In genomic region chr3:142114190-142114589, GRCm38 (mm10) we compare ENCODE assay signal across 19 mouse cellular contexts. TPM values are rescaled to one million over a fixed set of nuclear protein-coding genes. Genes with fewer than 3 reads are reported as not detected.
A peak's percentile ranks its signal among the peaks of the same experiment; 100 is the strongest.
DNase-seq lines count a peak whose midpoint lies in the region; ATAC-seq and TF ChIP-seq lines count a peak whose summit lies in the region.
"Had no signal": no experiment of that assay in that cellular context is flagged by ENCODE, and none has a peak within 500 bp of the region (broad histone marks: within the 10 kb centered on the region; RNA-seq: fewer than 3 reads in every experiment).

No protein-coding gene starts in this region.

- H3K4me3 ChIP-seq in kidney, embryonic 14.5 days (ENCODE audit: low read length) = no peak overlapping the region
- no peak overlapping the region for H3K4me3 ChIP-seq in limb, embryonic 14.5 days (replicated peaks; ENCODE audit: low read length)
- no peak overlapping the region for H3K4me3 ChIP-seq in limb, embryonic 10.5 days
- H3K4me3 ChIP-seq in kidney, postnatal 0 days (replicated peaks; ENCODE audit: low read depth, low read length) = no peak overlapping the region
- H3K4me3 ChIP-seq: forebrain, embryonic 10.5 days; forebrain, embryonic 13.5 days; hindbrain, embryonic 12.5 days; hindbrain, embryonic 15.5 days had no signal

- no peak for DNase-seq in kidney, postnatal 4 days
- peak; percentile 20 for DNase-seq in limb, embryonic 14.5 days (ENCODE audit: low spot score)
- DNase-seq in limb, embryonic 10.5 days (ENCODE audit: low spot score) = no peak
- peak; percentile 85 for DNase-seq in kidney, postnatal 0 days (ENCODE audit: low spot score)
- no peak for DNase-seq in right cerebral cortex, postnatal 25 days
- DNase-seq: adrenal gland, postnatal 10 days; adrenal gland, postnatal 36 days; cerebellum, adult 18-20 months; cerebellum, adult 9-10 months; gastrocnemius, postnatal 10 days; gastrocnemius, postnatal 36 days had no signal

- peak overlapping the region; percentile 57; the same call in 1 of the 2 replicates for H3K27ac ChIP-seq in kidney, embryonic 14.5 days (ENCODE audit: low read depth, low read length)
- H3K27ac ChIP-seq in limb, embryonic 14.5 days (replicated peaks; ENCODE audit: low read depth, low read length) = no peak overlapping the region
- H3K27ac ChIP-seq in limb, embryonic 10.5 days = no peak overlapping the region
- peak overlapping the region; percentile 54; the same call in 1 of the 2 replicates for H3K27ac ChIP-seq in kidney, postnatal 0 days
- H3K27ac ChIP-seq: forebrain, embryonic 10.5 days; forebrain, embryonic 13.5 days; hindbrain, embryonic 12.5 days; hindbrain, embryonic 15.5 days had no signal

- no peak overlapping the region for H3K9ac ChIP-seq in kidney, embryonic 14.5 days (ENCODE audit: low read depth, low read length)
- no peak overlapping the region for H3K9ac ChIP-seq in limb, embryonic 14.5 days (ENCODE audit: low read depth, low read length, severe bottlenecking)
- no peak overlapping the region for H3K9ac ChIP-seq in kidney, postnatal 0 days (ENCODE audit: low read depth, low read length)
- H3K9ac ChIP-seq: forebrain, embryonic 13.5 days; hindbrain, embryonic 12.5 days; hindbrain, embryonic 15.5 days had no signal

- no peak for TF ChIP-seq CTCF in kidney, postnatal 0 days (IDR thresholded peaks at IDR 0.05; ENCODE audit: low read depth)

- H3K4me1 ChIP-seq in kidney, embryonic 14.5 days (ENCODE audit: control insufficient read depth, insufficient read depth, low read length) = peaks cover 35% of the 10 kb centered on the region
- H3K4me1 ChIP-seq in limb, embryonic 14.5 days (ENCODE audit: control insufficient read depth, insufficient read depth, low read length) = peaks cover 21% of the 10 kb centered on the region
- peaks cover 23% of the 10 kb centered on the region for H3K4me1 ChIP-seq in limb, embryonic 10.5 days
- H3K4me1 ChIP-seq in kidney, postnatal 0 days (replicated peaks; ENCODE audit: insufficient read depth, low read length) = peaks cover 7% of the 10 kb centered on the region
- H3K4me1 ChIP-seq: hindbrain, embryonic 15.5 days had no signal

- H3K27me3 ChIP-seq in kidney, embryonic 14.5 days (ENCODE audit: control insufficient read depth, insufficient read depth, low read length) = no peaks in the 10 kb centered on the region
- no peaks in the 10 kb centered on the region for H3K27me3 ChIP-seq in limb, embryonic 14.5 days (ENCODE audit: control insufficient read depth, insufficient read depth, low read length)
- H3K27me3 ChIP-seq in limb, embryonic 10.5 days (ENCODE audit: low read depth, poor library complexity, severe bottlenecking) = peaks cover 52% of the 10 kb centered on the region; the same call in 1 of the 2 replicates
- no peaks in the 10 kb centered on the region for H3K27me3 ChIP-seq in kidney, postnatal 0 days (ENCODE audit: insufficient read depth, low read length)
- H3K27me3 ChIP-seq: forebrain, embryonic 13.5 days; hindbrain, embryonic 12.5 days; hindbrain, embryonic 15.5 days had no signal

- WGBS in kidney, embryonic 14.5 days = 41% methylated on average over 3 of the region's 3 CpGs
- WGBS in limb, embryonic 14.5 days = 38% methylated on average over 3 of the region's 3 CpGs
- WGBS in limb, embryonic 10.5 days = 87% methylated on average over 3 of the region's 3 CpGs
- WGBS in kidney, postnatal 0 days = 27% methylated on average over 3 of the region's 3 CpGs

- H3K36me3 ChIP-seq in kidney, embryonic 14.5 days (ENCODE audit: control insufficient read depth, insufficient read depth, low read length) = no peaks in the 10 kb centered on the region
- no peaks in the 10 kb centered on the region for H3K36me3 ChIP-seq in limb, embryonic 14.5 days (ENCODE audit: control insufficient read depth, insufficient read depth, low read length)
- no peaks in the 10 kb centered on the region for H3K36me3 ChIP-seq in limb, embryonic 10.5 days
- no peaks in the 10 kb centered on the region for H3K36me3 ChIP-seq in kidney, postnatal 0 days (ENCODE audit: insufficient read depth, low read length)
- H3K36me3 ChIP-seq: forebrain, embryonic 10.5 days; hindbrain, embryonic 12.5 days; hindbrain, embryonic 15.5 days had no signal

- TF ChIP-seq POLR2A in limb, embryonic 14.5 days (IDR thresholded peaks at IDR 0.05; ENCODE audit: borderline replicate concordance, extremely low read depth, insufficient read depth, insufficient read length) = no peak

- peak; percentile 79; the same call in 1 of the 2 replicates for ATAC-seq in kidney, embryonic 14.5 days (ENCODE audit: low FRiP score, low TSS enrichment)
- ATAC-seq in limb, embryonic 14.5 days (ENCODE audit: low FRiP score, low read depth) = no peak
- ATAC-seq in kidney, postnatal 0 days (replicated peaks; ENCODE audit: low FRiP score, low read depth) = peak; percentile 71
- ATAC-seq: CD4-positive, CD25-positive, alpha-beta regulatory T cell, adult 4 months; forebrain, embryonic 13.5 days; forebrain, embryonic 16.5 days had no signal

- no peak overlapping the region for H3K4me2 ChIP-seq in kidney, embryonic 14.5 days (replicated peaks; ENCODE audit: low read depth, low read length)
- no peak overlapping the region for H3K4me2 ChIP-seq in limb, embryonic 14.5 days (replicated peaks; ENCODE audit: low read depth, low read length, severe bottlenecking)
- no peak overlapping the region for H3K4me2 ChIP-seq in kidney, postnatal 0 days (ENCODE audit: low read length)
- H3K4me2 ChIP-seq: forebrain, embryonic 13.5 days; heart, embryonic 11.5 days; hindbrain, embryonic 12.5 days; hindbrain, embryonic 15.5 days had no signal

- H3K9me3 ChIP-seq in kidney, embryonic 14.5 days (ENCODE audit: control insufficient read depth, low read length) = no peaks in the 10 kb centered on the region
- H3K9me3 ChIP-seq in limb, embryonic 14.5 days (ENCODE audit: control insufficient read depth, low read length) = no peaks in the 10 kb centered on the region
- no peaks in the 10 kb centered on the region for H3K9me3 ChIP-seq in limb, embryonic 10.5 days (replicated peaks)
- H3K9me3 ChIP-seq in kidney, postnatal 0 days (replicated peaks; ENCODE audit: low read length) = no peaks in the 10 kb centered on the region
- H3K9me3 ChIP-seq: forebrain, embryonic 10.5 days; forebrain, embryonic 13.5 days; hindbrain, embryonic 12.5 days; hindbrain, embryonic 15.5 days had no signal

RNA-seq across cellular contexts. Expression of gene Bmpr1b, which starts 55.0 kb away (rescaled TPM):
- 4.8 and 12.3 TPM in 2 replicates for polyA plus RNA-seq in kidney, embryonic 14.5 days (2014; fragmentation: Nextera tagmentation; extraction: Ambion mirVana)
- polyA plus RNA-seq in limb, embryonic 14.5 days (2012; rRNA removed) = 7.4 and 8.8 TPM in 2 replicates
- 11.7 and 13.8 TPM in 2 replicates for polyA plus RNA-seq in limb, embryonic 14.5 days (2014; fragmentation: Nextera tagmentation; extraction: Ambion mirVana)
- polyA plus RNA-seq in limb, embryonic 10.5 days (2016; fragmentation: Nextera tagmentation; extraction: Ambion mirVana) = 5.1 and 7.2 TPM in 2 replicates
- 7.6 and 8.1 TPM in 2 replicates for polyA plus RNA-seq in kidney, postnatal 0 days (2015; fragmentation: Nextera tagmentation; extraction: Ambion mirVana)
- polyA plus RNA-seq: CD4-positive, CD25-positive, alpha-beta regulatory T cell, adult 4 months had no signal

Comparison
In these comparisons a context has a peak if more than half of its experiments do, and no peak if none do; other contexts are left out.
1. DNase-seq: peak in limb, embryonic 14.5 days (single experiment) and kidney, postnatal 0 days (single experiment); none in kidney, postnatal 4 days (0 of 2), limb, embryonic 10.5 days (single experiment) and right cerebral cortex, postnatal 25 days (single experiment).
2. H3K27ac ChIP-seq: peak in kidney, embryonic 14.5 days (single experiment) and kidney, postnatal 0 days (single experiment); none in limb, embryonic 14.5 days (single experiment) and limb, embryonic 10.5 days (single experiment).